Mouse (Mus musculus) layer of hippocampus, adult 9-11 months (tissue): ENCODE data around the gene Sdr16c6.

Source experiments
- DNase-seq: peaks from one replicate; pipeline ENCODE4 v3.0.0; 2022

The Sdr16c6 gene

GRCm38 (mm10) chr4:4077372-4077771, at the start of gene Sdr16c6:
TSS of gene Sdr16c6 (minus strand) at chr4:4077522.
- no peak for DNase-seq

GRCm38 (mm10) chr4:4080180-4080579, 2.9 kb upstream of the Sdr16c6 start:
- no peak for DNase-seq

GRCm38 (mm10) chr4:4079132-4079531, 1.8 kb upstream of the Sdr16c6 start:
- DNase-seq = peak; percentile 10

GRCm38 (mm10) chr4:4076001-4076400, 1.3 kb downstream of the Sdr16c6 start:
- DNase-seq = no peak
